Mouse (Mus musculus): ENCODE data around the gene Rps27l. TPM values are rescaled to one million over a fixed set of nuclear protein-coding genes. Genes with fewer than 3 reads are reported as not detected.

The Rps27l gene
- total and polyA plus RNA-seq, 3 experiments = 469 to 502 TPM; not detected in 1

DNA sequence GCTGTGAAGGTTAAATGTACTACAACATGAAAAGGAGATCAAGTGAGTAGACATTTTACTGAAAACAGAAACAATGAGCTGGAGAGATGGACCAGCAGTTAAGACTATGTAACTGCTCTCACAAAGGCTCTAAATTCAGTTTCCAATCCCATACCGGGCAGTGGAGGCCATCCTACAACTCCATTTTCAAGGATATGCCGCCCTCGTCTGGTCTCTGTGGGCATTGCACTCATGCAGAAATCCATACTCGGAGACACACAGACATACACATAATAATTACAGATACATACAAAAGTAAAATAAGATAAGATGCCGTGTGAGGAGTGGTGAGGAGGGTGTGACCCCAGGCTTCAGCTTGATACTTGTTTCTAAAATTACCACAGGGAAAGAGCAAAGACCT, 34.6 kb downstream of the Rps27l start:
- Histone ChIP-seq H3K4me3 (ENCODE audit: control insufficient read depth in 1 of 2, insufficient read depth in 1 of 2, low read depth in 2 of 2, low read length in 2 of 2) (no peak overlapping the region), H3K79me2 (ENCODE audit: control insufficient read depth, insufficient read depth, low read length, poor library complexity) (no peaks in the 10 kb centered on the region), H3K9ac (ENCODE audit: control insufficient read depth, low read depth, low read length, poor library complexity, severe bottlenecking) (no peak overlapping the region), H3K36me3 (ENCODE audit: control insufficient read depth in 1 of 2, insufficient read depth in 2 of 2, low read length in 2 of 2) (peaks cover 0 to 9% of the 10 kb centered on the region in 2 experiments; a peak in 2 of 4 replicates), H3K4me1 (ENCODE audit: control insufficient read depth in 1 of 2, insufficient read depth in 2 of 2, low read length in 2 of 2) (peaks cover 3 to 15% of the 10 kb centered on the region in 2 experiments; a peak in 3 of 4 replicates), H3K27ac (ENCODE audit: control insufficient read depth, low read depth, low read length) (no peak overlapping the region), H3K27me3 (ENCODE audit: control insufficient read depth in 1 of 2, insufficient read depth in 2 of 2, low read length in 2 of 2) (no peaks in the 10 kb centered on the region), H3K9me3 (replicated peaks; ENCODE audit: insufficient read depth, low read length) (no peaks in the 10 kb centered on the region)
- TF ChIP-seq MAZ (IDR thresholded peaks at IDR 0.05; ENCODE audit: low read depth, low read length) = no peak
- peak; percentile 89 for TF ChIP-seq ZC3H11A (IDR thresholded peaks at IDR 0.05; ENCODE audit: low read depth, low read length)
- TF ChIP-seq USF1 (IDR thresholded peaks at IDR 0.05; ENCODE audit: low read depth, low read length) = no peak
- TF ChIP-seq MYC (IDR thresholded peaks at IDR 0.05; ENCODE audit: low read depth, low read length) = peak; percentile 39; the same call in 1 of the 2 replicates
- TF ChIP-seq USF2 (IDR thresholded peaks at IDR 0.05; ENCODE audit: borderline replicate concordance in 1 of 2, insufficient read depth in 1 of 2, low read depth in 1 of 2, low read length in 2 of 2) = no peak
- peak; percentile 63; the same call in 1 of the 2 replicates for TF ChIP-seq SIN3A (IDR thresholded peaks at IDR 0.05; ENCODE audit: low read length)
- TF ChIP-seq NRF1 (IDR thresholded peaks at IDR 0.05; ENCODE audit: insufficient read depth, low read depth, low read length, poor library complexity, severe bottlenecking) = no peak
- 0 out of 2 replicates have a peak, but pooled peaks have one; percentile 25 for TF ChIP-seq RCOR1 (IDR thresholded peaks at IDR 0.05; ENCODE audit: low read depth, low read length)
- no peak for TF ChIP-seq ELF1 (IDR thresholded peaks at IDR 0.05; ENCODE audit: low read depth, low read length)
- peak; percentile 99 for TF ChIP-seq RAD21 (IDR thresholded peaks at IDR 0.05; ENCODE audit: low read depth, low read length)
- 0 out of 2 replicates have a peak, but pooled peaks have one; percentile 18 for TF ChIP-seq HCFC1 (IDR thresholded peaks at IDR 0.05; ENCODE audit: low read depth, low read length)
- TF ChIP-seq EP300 (IDR thresholded peaks at IDR 0.05; ENCODE audit: low read depth in 1 of 2, low read length in 2 of 2) = no peak
- TF ChIP-seq MXI1 (IDR thresholded peaks at IDR 0.05; ENCODE audit: low read depth, low read length) = peak; percentile 45
- peak; percentile 79 to 97 (median 91) for TF ChIP-seq CTCF (IDR thresholded peaks at IDR 0.05 in 2 of 3, conservative IDR thresholded peaks at IDR 0.05 in 1 of 3; ENCODE audit: control insufficient read depth in 1 of 3, insufficient read depth in 1 of 3, low read depth in 2 of 3, low read length in 3 of 3, poor library complexity in 1 of 3, severe bottlenecking in 1 of 3)
- TF ChIP-seq SMC3 (IDR thresholded peaks at IDR 0.05; ENCODE audit: low read depth, low read length) = peak; percentile 87
- TF ChIP-seq BHLHE40 (IDR thresholded peaks at IDR 0.05; ENCODE audit: borderline replicate concordance, low read depth, low read length) = peak; percentile 22; the same call in 1 of the 2 replicates
- TF ChIP-seq POLR2AphosphoS2 (IDR thresholded peaks at IDR 0.05; ENCODE audit: low read length) = no peak
- 0 out of 2 replicates have a peak, but pooled peaks have one; percentile 14 for TF ChIP-seq ZNF384 (IDR thresholded peaks at IDR 0.05; ENCODE audit: low read depth, low read length)
- peak; percentile 88 for DNase-seq (ENCODE audit: low read depth, low spot score)

DNA sequence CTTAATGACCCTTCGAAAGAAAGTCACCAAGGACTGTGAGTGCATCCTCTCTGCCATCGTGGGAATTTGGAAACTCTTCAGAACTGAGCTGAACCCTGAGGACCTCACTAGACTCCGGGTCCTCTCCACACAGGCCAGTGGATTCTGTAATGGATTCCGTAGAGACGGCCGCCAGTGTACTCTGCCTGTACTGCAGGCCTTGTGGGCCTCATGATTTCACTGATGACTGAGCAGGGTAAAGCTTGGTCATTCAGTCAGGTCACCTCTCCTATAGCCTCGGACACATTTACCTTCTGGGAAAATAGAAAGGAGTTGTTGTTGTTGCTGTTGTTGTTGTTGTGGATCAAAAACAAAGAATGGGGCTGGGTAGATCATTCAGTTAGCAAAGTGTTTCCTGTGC, 36.2 kb downstream of the Rps27l start:
- peaks cover 3 to 6% of the 10 kb centered on the region in 2 experiments; a peak in 2 of 4 replicates for H3K4me1 ChIP-seq (ENCODE audit: control insufficient read depth in 1 of 2, insufficient read depth in 2 of 2, low read length in 2 of 2)
- DNase-seq (ENCODE audit: low read depth, low spot score) = no peak
- no peak for TF ChIP-seq POLR2A (IDR thresholded peaks at IDR 0.05; ENCODE audit: control insufficient read depth in 1 of 2, insufficient read depth in 1 of 2, low read depth in 1 of 2, low read length in 2 of 2, poor library complexity in 1 of 2)
- no peak for TF ChIP-seq MAX (IDR thresholded peaks at IDR 0.05; ENCODE audit: low read length)
- TF ChIP-seq ZNF384 (IDR thresholded peaks at IDR 0.05; ENCODE audit: low read depth, low read length) = no peak
- no peak for TF ChIP-seq TBP (IDR thresholded peaks at IDR 0.05; ENCODE audit: low read depth, low read length)
- TF ChIP-seq ELF1 (IDR thresholded peaks at IDR 0.05; ENCODE audit: low read depth, low read length) = no peak
- no peak for TF ChIP-seq HCFC1 (IDR thresholded peaks at IDR 0.05; ENCODE audit: low read depth, low read length)
- no peak for TF ChIP-seq TAL1 (IDR thresholded peaks at IDR 0.05; ENCODE audit: low read length)
- TF ChIP-seq EP300 (IDR thresholded peaks at IDR 0.05; ENCODE audit: low read depth in 1 of 2, low read length in 2 of 2) = no peak
- TF ChIP-seq MEF2A (IDR thresholded peaks at IDR 0.05; ENCODE audit: extremely low read depth, insufficient replicate concordance, low read depth, low read length, poor library complexity, severe bottlenecking) = no peak

More for the DNA sequence above, 36.2 kb downstream of the Rps27l start:
- H3K27me3 ChIP-seq (ENCODE audit: control insufficient read depth in 1 of 2, insufficient read depth in 2 of 2, low read length in 2 of 2) = no peaks in the 10 kb centered on the region
- no peaks in the 10 kb centered on the region for H3K79me2 ChIP-seq (ENCODE audit: control insufficient read depth, insufficient read depth, low read length, poor library complexity)
- no peaks in the 10 kb centered on the region for H3K9me3 ChIP-seq (replicated peaks; ENCODE audit: insufficient read depth, low read length)
- H3K27ac ChIP-seq (ENCODE audit: control insufficient read depth, low read depth, low read length) = no peak overlapping the region
- peaks cover 0 to 6% of the 10 kb centered on the region in 2 experiments; a peak in 2 of 4 replicates for H3K36me3 ChIP-seq (ENCODE audit: control insufficient read depth in 1 of 2, insufficient read depth in 2 of 2, low read length in 2 of 2)
- H3K9ac ChIP-seq (ENCODE audit: control insufficient read depth, low read depth, low read length, poor library complexity, severe bottlenecking) = no peak overlapping the region
- H3K4me3 ChIP-seq (ENCODE audit: control insufficient read depth in 1 of 2, insufficient read depth in 1 of 2, low read depth in 2 of 2, low read length in 2 of 2) = no peak overlapping the region

Data from MEL (cell line).